Mouse (Mus musculus) adrenal gland (tissue): ENCODE data around the gene Lpcat1.

Source experiments
- intact Hi-C: fragments of 180-260 bp; cut with DNase I; formaldehyde crosslinking; loops from one replicate; pipeline ENCODE4 v1.15.1; 2025

Gene Lpcat1

DNA sequence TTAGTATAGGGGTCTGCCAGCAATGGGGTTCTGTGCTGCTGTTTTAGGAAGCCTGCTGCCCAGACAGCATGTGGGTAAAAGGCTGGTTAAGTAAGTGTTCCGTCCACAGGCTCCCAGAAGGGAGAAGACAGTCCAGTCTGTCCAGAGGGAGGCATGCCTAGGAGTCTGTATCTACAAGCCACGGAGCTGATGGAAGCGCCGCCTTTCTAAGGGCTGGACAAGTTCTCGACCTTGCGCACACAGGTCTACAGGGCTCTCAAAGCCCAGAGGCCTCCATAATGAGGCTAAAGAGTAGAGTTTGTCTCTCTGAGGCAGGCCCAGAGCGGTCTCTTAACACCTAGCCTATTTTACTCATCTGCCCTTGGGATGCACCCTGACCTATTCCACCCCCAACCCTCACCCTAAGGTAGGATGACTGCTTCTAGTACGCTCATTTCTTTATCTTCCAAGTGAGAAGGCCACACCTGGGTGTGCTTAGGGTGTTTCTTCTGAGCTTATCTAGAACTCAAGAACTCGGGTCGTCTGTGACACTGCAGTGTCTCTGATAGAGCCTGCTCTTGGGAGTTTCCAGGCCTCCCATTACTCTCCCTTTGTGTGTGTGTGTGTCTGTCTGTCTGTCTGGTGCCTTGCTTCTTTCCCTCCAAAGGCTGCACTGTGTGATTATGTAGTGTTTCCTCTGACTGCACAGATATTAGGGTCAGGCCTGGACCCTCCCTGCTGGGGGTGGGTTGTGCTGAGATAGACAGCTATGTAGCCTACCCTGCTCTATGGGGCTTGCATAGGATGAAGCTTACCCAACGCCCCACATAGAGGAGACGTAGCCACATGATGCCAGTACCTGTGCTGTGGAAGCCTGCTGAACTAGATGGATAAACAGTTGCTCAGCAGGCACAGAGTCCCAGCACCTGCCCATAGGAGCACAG lies 8.3 kb downstream of the Lpcat1 start:
- intact Hi-C loops: no loop called here

DNA sequence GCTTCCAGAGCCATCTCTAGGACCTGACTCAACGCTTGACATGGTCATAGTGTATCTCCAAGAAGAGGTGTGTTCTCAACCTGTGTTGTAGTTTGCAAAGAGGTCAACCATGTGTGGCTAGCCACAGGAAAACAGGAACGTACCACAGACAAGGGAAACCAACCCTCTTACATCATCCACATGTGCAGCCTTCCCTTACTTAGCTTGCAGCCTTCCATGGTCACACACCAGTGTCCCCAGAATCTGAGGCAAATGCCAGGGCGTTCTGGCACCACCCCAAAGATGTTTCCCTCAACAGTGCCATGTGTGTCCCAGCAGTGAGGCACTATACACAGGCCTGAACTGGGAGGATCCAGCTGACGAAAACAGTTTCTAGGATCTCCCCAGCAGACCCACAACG lies 9.3 kb downstream of the Lpcat1 start:
- intact Hi-C loops: no loop called here

DNA sequence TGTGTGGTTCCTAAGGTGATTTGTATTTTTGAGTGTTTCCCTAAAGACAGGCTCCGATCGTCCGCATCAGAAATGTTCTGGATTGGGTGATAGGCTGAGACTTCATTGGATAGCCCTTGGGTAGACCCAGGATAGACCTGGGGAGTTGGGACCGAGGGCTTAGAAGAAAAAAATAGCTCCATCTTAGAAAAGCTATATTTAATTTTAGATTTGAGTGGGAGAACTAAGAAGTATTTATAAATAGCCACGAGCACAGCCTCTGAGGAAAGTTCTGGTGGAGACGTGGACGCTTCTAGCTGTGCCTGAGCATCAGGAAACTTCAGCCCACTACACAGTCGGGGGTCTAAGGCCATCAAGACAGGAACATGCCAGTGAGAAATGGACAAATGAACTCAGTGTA lies 9.8 kb downstream of the Lpcat1 start:
- intact Hi-C loops: no loop called here

DNA sequence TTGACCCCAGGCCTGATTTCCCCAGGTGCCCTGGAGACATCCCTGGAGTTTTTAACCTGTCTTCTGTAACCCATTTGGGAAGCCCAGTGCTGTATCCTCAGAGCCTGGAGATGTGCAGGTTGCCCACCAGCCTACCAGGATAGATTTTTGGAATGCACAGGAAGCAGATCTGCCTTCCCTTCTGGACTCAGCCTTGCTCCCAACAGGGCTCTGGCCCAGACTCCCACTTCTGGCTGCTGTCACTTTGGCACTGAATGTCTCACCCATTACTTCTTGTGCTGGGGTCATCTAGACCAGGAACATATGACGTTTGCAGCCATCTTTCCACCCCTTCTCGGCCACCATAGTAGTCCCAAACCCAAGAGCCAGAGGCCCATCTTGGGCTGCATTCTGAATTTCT lies 10.8 kb downstream of the Lpcat1 start:
- intact Hi-C loops: no loop called here

DNA sequence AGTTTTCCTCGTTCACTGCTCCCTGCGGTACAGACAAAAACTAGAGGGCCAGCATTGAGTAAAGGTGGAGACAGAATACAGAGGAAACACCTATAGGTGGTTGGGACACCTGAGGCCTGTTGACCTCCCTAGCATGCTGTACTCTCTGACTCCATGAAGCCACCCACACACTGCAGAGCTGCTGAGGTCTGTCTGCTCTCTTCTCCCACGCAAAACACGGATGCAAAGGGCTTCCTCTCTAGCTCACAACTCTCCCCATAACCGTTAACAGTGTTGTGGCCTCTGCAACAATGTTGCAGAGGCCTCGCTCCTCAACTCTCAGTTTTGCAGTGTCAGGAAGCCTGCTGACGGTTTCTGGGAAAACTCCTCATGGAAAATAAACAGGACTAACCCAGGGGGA lies 15.5 kb downstream of the Lpcat1 start:
- intact Hi-C loops: no loop called here

DNA sequence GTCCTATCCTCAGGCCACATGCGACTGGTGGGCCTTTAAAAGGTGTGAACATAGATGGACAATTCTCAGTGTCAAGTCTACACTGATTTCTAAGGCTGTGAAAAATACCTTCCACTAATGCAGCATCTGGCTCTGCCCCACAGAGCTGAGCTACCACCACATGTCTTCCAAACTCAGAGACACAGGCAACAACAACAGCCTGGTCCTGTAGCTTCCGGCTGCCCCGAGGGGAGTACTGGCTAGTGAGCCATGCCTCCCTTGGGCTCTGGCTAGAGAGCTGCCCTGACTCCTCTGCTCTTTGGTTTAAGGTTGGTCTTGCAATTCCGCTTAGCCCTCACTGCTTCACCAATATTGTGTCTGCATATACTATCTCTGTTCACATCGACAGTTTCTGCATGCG lies 16.3 kb downstream of the Lpcat1 start:
- intact Hi-C loops: no loop called here

DNA sequence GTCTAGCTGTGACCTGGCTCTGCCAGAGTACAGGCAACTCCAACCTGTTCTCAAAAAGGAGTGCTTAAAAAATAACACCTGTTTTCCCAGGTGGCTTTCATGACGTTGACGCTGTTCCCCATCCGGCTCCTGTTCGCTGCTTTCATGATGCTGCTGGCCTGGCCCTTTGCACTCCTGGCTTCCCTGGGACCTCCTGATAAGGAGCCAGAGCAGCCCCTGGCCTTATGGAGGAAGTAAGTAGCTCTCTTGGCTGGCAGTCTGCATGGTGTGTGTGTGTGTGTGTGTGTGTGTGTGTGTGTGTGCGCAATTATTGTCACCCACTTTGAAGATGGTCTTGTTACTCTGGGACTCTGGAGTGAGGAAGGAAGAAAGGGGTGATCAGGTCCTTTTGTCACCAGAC lies 17.2 kb downstream of the Lpcat1 start:
- intact Hi-C loops: no loop called here

DNA sequence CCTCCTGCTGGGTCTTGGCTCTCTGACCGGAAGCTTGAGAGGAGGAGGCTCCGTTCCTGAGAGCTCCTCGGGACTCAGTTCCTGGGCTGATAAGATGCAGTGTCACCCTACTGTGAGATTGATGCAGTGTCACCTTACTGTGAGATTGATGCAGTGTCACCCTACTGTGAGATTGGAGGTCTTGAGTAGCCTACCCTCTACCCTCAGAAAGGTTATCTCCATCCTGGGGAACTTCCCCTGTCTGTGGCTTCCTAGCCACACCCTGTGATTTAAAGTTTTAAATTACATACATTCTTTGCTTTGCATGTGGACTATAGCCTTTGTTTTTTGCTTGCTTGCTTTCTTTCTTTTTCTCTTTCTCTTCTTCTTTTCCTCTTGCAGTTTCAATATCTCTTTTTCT lies 21.1 kb downstream of the Lpcat1 start:
- intact Hi-C loops: no loop called here

DNA sequence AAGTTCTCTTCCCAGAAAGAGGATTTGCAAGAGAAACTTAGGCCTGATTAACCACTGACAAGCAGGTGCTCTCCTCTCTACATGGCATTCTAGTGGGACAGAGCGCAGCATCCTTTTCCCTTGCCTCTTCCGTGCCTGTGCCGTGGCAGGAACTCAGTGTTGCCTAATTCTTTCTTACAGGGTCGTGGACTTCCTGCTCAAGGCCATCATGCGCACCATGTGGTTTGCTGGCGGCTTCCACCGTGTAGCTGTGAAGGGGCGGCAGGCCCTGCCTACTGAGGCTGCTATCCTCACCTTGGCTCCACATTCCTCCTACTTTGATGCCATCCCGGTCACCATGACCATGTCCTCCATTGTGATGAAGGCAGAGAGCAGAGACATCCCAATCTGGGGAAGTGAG lies 21.7 kb downstream of the Lpcat1 start:
- intact Hi-C loops: no loop called here

DNA sequence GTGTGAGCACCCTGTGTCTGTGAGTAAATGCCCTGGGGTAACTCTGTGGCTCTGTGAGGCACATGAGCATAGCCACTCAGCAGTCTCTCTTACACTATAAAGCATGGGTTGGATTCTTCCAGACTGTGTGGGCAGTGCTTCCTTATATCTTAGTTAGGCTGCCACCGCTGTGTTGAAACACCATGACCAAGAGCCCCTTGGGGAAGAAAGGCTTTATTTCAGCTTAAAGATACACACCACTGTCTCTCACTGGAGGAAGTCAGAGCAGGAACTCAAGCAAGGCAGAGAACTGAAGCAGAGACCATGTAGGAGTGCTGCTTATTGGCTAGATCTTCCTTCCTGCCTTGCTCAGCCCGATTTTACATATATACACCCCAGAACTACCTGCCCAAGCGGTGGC lies 23.0 kb downstream of the Lpcat1 start:
- intact Hi-C loops: no loop called here

DNA sequence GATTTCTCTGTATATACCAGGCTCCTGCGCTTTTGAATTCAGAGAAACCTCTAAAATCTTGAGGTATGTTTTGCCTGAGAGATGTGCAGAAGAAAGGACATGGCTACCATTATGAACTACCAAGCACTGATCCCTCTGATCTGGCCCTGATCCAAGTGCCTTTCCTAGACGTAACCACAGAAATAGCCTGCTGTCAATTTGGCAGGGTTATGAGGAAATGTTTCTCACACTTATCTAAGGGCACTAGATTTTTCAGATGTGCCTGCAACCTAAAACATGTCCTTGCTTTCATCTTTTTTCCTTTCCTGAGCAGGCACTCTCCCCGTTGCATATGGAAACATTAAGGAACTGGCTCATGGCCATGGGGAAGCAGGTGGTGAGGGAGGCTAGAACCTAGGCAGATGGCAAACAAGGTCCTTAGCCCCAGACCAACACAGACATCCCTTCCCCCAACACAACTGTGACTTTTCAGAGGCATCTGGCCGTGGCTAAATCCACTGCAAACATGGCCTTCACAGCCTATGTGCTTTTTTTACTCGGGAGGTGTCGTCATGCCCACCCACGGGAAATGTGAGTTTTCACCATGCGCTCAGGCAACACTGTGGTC lies 23.7 kb downstream of the Lpcat1 start:
- intact Hi-C loops: no loop called here

DNA sequence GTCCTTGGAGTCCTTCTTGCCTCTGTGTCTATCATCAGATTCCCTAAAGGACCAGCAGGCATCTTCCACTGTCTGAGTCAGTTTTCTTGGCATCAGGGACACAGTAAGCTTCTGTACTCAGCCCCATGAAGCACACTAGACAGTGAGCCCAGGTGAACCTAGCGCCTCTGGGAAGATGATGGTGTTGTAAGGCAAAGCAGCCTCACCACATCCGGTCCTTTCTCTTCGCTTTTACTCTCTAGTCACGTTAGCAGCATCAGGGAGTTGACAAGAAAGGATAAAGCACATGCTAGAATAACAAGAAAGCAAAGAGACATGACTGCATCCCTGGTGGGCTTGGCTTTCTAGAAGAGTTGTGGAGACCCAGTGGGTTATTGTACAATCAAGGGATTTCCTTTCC lies 26.2 kb downstream of the Lpcat1 start:
- intact Hi-C loops: no loop called here

DNA sequence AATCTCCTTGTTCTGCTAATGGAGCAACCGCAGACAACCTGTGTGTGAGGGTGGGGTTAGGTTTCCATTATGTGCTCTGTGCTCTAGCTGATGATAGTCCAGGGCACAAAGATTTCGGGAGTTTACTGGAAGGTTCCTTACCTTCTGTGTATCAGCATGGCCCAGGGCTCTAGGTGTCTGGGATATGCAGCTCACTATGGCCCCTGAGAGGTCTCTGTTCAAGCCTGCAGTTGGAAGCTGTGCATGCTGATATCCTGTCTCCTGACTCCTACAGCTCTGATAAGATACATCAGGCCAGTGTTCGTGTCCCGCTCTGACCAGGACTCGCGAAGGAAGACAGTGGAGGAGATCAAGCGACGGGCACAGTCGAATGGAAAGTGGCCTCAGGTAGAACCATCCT lies 27.5 kb downstream of the Lpcat1 start:
- intact Hi-C loops: no loop called here

DNA sequence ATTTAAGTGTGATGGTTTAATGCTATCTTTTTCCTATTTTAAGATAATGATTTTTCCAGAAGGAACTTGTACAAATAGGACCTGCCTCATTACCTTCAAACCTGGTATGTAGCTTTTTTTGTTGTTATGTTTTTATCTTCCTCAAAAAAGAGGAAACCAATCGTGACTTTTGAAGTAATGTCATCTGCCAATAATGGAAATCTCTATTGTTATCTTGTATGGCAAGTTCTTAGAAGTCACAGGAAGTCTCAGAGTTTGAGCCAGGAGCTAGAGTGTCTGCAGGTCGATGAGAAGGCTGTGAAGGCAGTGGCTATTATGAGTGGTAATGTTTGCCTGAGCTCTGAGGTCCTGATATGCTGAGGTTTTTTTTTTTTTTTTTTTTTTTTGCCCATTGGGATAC lies 29.1 kb downstream of the Lpcat1 start:
- intact Hi-C loops: no loop called here

DNA sequence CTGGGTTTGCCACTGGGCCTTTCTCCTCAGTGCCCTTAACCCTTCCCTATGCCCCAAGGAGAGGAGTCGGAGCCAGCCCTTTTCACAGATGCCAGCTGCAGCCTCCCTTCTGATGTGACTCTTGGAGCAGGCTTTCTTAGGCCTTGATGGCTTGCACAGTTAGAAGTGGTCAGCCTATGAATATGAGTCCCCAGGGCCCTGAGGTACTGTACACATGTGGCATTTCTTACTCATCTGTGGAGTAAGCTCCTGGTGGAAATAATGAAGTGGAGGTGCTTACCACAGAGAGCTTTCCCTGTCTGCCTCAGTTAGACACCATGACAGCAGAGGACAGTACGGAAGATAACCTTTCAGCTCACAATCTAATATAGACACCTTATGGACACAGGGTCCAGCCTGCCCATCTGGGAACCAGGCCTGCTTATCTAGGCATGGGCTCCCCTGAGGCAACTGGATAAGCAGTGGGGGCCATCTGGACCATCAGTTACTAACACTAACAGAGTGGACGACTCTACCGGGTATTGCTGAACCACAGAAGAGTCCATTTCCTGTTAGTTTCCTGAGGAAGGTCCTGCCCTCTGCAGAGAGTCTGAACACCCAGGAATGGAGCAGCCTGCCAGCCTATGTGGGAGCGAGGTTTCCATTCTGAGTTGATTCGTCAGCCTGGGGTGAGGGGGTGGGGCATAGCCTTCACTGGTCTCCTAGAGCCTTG lies 33.1 kb downstream of the Lpcat1 start:
- intact Hi-C loops: no loop called here

DNA sequence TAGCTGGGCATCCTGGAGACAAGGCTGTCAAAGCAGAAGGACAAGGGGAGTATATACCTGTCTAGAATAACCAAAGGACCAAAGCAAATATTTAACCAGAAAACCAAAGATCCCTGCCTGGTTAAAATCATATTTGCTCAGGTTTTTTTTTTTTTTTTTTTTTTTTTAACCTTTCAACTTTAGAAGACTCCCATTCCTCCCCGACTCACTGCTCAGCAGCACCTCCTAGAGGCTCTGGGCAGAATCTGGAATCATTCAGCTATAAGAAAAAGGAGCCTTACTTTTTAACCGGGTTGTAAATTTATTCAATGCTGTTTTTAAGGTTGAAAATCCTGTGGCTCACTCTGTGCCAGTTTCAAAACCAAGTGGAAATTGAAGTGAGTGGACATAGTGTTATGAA lies 35.7 kb downstream of the Lpcat1 start:
- intact Hi-C loops: no loop called here

DNA sequence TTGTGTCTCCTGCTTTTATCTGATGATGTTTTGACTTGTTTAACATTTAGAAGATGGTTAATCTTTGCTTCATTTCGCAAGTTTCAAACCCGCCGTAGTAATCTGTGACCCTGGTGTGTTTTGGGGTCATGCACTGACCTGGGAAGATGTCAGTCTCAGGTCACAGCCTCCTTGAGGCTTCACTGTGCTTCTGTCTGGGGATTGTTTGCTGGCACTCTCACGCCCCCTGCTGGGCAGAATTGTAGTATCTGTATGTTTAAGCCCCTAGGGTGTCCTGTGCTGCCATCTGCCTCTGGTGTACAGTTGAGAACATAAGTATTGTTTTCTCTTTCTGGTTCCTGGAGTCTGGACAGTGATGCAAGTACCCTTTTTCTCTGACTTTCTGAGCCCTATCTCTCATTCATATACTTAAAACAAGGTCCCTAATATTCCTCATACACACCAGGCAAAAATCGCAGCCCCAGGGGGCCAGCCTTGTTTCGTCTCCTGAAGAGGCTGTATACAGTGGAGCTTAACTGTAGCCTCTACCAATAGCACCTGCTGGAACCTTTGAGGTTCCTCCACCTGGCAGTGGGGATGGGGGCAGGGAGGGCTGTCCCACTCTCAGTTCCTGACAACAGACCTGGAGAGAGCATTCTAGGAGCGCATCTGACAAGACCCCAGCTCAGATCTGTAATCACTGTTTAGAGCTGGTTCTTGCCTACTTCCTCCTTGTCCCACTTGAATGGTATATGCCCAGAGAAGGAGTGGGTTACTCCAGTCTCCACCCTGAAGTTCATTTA lies 38.9 kb downstream of the Lpcat1 start:
- intact Hi-C loops: loop anchor here (1.0 to 5.0 kb wide), 2 partner anchors 34 to 81 kb away; no protein-coding TSS in a partner anchor

DNA sequence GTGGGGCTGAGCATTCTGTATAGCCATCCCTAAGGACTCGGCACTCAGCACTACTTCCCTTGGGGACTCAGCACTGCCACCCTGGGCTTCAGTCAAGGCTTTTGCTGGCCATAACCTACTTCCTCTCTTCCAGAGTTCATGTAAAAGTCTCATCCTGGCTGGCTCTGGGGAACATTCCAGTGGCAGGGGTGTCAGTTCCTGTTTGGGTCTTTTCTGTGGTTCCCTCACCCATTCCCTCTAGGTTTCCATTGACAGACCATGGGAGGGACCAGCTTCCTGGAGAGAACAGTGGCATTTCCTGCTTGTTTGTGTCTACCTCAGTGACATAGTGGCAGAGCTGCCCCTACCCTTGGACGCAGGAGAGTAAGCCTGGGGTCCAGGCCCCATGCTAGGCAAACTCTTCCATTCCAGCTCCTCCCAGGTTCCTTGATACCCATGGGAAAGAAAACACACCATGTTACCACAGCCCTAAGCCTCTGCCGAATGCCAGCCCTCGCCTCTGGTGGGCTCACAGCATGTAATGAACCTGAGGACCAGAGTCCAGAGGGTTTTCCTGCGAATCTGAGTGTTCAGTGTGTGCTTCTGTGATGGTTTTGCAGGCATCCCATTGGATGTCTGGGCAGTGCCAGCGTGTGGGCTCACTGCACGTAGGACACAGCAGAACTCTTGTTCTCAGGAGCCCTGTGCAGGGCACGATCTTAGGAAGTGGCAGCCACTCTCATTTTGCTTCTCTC lies 42.0 kb downstream of the Lpcat1 start:
- intact Hi-C loops: loop anchor here (5.0 kb wide), 1 partner anchor 37 kb away; no protein-coding TSS in a partner anchor

DNA sequence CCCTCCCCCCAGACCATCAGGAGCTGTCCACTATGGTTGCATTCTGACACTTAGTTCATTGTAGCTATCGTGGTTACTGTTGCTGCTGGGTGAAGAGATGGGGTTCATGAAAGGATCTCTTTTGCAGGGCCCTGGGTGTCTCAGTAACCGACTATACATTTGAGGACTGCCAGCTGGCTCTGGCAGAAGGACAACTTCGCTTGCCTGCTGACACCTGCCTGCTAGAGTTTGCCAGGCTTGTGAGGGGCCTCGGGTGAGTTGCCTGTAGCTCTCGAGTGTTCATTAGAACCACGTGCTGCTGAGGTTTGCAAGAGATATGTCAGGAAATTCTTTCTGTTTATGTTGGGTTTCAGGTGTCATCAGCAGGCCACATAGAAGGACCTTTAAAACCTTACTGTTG lies 42.9 kb downstream of the Lpcat1 start:
- intact Hi-C loops: loop anchor here (5.0 to 10.0 kb wide), 6 partner anchors 38 to 305 kb away; partner anchors contain the start of genes Clptm1l and Tert
